Mouse (Mus musculus) kidney, adult 9 months (tissue): Measurements from ENCODE around the gene Nav3.

Source experiments
- DNase-seq: peaks from one replicate; pipeline ENCODE4 v3.0.0; 2022

Gene Nav3

DNA sequence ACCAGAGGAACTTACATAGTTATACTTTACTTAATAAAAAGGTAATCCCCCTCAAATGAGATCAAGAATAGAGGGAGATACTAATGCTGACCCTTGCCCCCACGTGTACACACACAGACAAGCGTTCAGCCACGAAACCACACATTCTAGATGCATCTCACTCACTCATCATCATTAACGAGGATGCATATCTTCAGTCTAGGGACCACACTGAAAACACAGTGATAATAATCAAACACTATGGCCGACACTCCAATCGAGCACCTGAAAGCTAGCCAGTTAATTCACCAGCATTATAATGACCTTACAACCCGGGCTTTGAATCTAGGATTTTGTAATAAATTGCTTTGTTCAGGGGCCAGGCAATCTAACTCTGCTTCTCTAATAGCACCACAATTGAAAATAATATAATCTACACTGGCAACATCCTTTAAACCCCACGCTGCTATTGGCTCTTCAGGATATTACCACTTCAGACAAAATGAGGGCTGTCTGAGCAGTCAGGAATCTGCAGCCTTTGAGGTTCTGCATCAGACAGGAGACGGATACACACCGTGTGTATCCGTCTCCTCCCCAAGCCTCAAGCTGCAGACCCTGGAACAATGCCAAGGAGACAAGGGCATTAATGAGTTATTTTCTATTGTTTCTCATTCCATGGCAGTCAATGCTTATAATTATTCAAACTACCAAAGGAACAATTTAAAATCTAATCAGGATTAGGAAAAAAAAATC, 83.1 kb downstream of the Nav3 start:
- DNase-seq, result no peak

DNA sequence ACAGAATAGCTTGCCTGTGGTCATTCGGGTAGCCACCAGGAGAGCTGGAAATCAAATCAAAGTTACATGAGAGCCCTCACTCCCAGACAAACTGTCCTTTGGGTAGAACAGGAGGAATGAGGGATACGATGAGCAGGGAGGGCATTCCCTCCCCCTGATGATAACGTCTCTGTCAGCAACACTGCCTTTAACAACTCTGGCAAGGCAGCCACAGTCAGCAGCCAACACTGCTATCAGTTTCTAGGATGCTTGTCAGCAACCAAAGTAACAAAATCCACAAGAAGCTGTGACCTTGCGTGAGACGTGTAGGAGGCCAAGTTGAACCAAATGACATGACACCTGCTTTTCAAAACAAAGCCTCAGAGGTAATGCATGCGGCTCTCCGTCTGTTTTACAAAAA, 103.9 kb downstream of the Nav3 start:
- DNase-seq, result no peak

DNA sequence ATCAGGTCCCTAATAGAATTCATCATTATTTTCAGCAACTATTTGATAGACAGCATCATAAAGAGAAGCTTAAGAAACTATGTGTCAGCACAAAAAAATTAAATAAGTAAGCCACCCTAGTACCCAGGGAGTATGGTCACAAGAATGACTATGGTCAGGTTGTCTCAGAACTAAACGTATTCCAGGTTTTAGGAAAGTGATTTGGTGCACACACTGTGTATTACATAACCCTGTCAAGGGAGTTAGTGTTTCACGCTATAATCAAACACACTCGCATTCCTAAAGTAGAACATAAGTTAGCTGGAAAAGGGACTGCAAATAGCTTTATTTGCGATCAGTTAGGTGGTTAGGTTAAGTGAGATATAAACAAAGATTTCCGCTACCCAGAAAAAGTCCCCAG, 126.0 kb downstream of the Nav3 start:
- DNase-seq, result no peak

DNA sequence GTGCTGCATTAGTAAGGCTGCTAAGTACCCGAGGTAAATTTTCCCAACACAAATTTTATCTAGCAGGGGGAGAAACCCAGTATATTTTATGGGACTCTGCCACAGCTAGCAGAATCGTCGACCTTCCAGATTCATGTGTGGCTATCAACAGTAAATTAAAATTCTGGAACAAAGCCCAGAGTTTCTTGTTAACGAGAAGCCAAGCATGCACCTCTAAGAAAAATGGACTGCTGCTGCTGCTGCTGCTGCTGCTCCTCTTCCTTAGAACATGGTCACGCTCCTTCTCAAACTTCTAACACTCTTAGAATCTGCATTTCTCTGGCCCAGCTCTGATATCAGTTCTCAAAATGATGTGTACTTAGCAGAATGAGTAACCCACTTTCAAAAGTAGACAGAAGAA, 126.4 kb downstream of the Nav3 start:
- peak; percentile 1 for DNase-seq

DNA sequence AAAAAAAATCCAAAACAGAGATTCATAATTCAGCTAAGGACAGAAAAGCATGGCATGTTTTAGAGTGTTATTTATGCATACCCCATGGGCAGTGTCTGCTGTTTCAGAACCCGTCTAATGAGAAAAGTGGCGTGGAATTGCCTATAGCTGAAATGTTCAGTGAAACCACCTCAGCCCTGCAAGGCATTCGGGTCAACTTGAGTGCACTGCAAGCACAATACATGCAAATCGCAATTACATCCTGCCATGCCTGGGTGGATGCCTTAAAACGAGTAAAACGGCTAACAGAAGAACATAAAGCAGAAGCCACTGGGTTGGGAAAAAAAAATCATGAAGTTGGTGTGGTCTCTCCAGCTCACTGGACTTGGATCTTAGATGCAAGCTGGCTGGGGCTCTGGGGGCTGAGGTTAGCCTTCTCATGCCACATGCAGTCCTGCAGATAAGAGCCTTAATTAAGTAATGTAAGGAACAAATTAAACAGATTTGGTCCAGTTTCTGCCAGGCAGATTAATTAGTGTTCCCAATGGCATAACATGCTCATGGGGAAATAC, 133.8 kb downstream of the Nav3 start:
- DNase-seq, result no peak

DNA sequence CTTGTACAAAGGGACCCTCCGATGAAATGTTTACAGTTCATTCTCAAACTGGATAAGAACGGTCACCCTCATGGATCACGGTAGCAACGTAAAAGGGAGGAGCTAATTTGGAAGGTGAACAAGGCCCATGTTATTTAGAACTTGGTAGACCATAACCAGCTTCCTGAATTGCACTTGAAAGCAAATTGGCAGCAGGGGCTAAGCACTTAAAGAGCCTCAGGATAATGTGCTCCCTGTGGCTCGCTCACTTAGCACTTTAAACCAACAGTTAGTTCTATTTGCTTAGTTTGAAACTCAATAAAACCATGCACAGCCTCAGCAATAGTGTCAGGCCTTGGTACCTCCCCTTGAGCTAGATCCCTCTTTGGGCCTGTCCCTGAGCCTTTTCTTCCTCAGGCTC, 138.7 kb downstream of the Nav3 start:
- DNase-seq, result no peak

DNA sequence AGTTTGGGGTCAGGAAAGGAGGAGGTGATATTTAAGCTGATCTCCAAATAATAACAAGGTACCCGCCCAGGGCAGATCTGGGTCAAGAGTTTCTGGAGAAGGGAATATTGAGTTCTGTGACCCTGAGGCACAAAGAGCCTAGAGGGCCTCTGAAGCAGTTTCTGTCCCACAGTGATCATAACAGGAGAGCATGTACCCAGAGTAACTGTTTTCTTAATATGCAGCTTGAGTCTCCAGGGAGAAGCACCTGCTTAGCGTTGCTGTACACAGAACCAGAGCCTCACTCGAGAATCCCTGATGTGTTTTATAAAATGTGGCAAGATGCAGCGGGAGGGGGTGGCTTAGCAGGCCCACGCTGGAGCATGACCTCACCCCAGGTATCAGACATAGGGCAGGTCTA, 141.5 kb downstream of the Nav3 start:
- no peak for DNase-seq

DNA sequence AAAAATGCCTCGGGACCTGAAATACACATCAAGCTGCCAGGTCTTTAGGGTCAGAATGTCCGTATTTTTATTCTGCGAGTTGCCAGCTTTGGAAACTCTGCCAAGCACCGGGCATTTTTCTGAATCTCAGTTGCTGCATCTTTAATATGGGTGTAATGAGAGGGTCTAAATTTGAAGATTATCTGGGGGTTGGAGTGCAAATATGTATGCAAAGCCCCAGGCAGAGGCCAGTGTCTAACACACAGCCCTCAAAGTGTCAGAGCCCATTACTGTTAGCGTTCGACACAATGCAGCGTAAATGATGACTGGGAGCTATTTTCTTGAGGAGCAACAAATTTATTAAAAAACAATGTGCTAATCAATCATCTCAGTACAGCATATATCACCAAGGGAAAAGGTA, 142.0 kb downstream of the Nav3 start:
- no peak for DNase-seq

DNA sequence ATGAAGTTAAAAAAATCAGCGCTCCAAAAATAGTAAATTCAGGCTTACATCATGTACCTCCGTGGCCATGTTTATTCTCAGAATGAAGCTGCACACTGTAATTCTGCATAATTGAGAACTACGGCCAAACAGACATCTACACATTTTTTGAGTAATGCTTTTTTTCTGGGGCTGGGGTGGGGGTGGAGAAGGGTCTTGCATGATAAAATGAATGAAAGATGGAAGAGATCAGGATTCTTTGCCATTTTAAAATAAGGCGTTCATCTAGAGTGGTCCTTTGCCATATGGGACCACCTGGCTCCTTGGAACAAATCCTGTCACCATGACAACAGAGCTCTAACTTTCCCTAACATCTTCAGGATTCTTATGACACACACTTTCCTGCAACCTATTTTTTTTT, 146.5 kb downstream of the Nav3 start:
- no peak for DNase-seq

DNA sequence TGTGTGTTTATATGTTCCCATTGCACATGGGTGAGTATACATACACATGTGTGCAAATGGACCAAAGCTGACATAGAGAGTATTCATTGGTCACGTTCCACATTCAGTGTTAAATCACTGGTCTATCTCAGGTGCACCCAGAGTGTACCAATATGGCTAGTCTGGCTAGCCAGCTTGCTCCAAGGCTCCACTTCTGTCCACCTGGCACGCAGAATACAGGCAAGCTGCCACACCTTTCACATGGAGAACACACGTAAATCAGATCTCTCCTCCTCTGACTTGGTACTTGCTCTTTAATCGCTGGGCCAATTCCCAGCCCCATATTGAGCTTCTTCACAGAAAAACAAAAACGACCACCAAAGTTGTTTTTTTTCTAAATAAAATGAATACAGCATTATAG, 150.4 kb downstream of the Nav3 start:
- no peak for DNase-seq

DNA sequence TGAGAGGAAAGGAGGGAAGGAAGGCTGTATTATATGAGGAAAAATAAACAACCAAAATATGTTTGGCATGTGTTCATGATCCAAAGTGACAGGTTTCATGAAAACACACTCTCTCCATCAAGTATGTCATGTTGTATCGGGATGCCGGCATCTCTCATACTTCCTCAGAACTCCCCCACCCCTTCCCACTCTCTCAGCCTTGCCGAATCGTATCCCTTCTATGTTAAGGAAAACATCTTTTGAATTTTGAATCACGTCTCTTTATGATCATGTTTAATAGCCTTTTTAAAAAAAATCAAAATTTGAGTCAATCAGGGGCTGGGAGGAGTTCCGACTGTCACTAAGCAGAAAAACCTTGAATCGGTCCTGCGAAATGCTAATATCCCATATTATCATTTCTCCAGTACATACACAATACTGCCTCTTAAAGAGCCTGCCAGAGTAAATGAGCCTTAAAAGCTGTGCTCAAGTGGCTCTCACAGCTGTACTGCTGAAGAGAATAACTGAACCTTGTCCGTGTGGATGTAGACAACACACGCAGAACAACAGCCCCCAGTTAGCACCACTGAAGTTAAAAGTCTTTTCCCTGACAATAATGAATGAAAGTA, 165.9 kb downstream of the Nav3 start:
- DNase-seq, result no peak

DNA sequence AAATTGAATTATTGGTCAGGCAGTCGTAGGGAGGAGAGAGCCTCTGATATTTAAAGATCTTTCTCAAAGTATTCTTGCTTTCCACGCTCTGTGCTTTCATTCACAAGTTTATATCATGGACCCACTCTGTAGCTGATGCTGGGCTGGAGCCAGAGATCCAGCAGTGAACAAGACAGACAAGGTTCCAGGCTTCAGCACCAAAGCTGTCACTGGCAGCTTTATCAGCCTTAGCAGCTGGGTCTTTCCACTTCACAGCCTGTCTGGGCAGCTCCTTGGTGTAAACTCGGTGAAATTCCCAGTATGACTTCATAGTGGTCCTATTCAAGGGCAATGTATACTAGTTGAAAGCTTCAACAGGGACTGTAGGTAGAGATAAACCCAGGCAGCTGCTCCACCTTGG, 172.1 kb downstream of the Nav3 start:
- no peak for DNase-seq

DNA sequence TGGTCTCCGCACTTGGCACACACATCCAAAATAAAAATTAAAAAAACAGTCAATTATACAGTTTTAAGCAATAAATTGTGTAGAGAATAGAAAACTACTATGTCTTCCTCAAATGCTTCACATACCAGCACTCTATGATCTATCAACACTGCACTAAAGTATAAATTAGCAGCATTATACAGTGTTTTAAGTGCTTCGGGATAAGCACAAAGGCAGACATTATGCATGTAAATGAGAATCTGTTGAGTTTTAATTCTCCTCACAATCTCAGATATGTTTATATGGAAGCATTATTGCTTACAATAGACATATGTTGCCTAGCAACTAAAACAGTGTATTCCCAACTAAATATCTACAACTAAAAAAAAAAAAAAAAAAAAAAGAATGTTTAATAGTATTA, 183.2 kb downstream of the Nav3 start:
- DNase-seq, result no peak

DNA sequence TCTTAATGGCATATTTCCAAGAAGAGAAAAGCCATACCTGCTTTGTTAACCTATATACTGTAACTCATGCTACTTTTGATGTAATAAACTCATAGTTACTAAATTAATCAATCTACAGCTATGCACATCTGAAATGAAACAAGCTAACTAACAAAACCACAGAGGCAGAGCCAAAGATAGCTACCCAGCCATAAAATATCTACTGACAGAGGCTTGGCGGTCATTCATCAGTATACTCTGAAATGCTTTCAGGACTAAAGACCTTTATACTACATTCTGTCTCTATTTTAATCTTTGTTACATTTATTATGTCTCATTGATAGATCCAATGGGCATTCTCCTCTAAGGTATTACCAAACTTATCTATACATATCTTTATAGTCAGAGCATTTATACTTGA, 185.4 kb downstream of the Nav3 start:
- no peak for DNase-seq

DNA sequence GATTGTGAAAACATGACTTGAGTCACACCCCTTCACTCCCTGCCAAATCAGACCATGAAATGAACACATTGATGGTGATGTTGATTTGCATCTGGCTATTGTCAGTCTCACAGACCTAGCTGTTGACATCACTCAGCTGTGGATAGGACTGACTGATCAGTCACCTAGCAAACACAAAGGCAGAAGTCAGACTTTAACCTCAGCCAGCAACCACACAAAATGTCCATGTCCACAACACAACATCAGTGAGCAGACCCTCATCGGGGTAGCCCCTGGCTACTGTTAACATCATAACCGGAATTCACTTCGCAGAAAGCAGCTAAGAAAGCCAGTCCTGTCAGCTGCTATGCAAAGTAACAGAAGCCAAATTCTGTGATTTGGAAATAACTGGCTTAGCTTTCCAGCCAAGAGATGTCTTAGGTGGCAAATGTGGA, 213.9 kb downstream of the Nav3 start:
- no peak for DNase-seq

DNA sequence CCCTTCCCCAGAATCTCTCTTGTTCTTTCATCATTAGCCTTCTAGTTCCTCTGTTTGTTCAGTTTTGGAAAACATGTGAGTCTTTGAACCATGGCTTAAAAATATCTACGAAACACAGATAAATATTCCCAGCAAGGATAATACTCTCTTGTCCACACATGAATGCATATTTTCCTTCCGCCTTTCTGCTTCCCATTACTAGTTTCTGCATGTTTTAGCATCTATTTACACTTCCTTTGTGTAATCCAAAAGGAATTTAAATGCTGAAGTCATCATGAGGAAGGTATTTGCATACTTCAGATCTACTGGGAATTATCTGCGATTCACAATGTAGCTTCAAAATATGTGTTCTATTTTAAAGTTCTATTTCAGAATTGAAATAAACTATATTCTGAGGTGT, 215.3 kb downstream of the Nav3 start:
- no peak for DNase-seq

DNA sequence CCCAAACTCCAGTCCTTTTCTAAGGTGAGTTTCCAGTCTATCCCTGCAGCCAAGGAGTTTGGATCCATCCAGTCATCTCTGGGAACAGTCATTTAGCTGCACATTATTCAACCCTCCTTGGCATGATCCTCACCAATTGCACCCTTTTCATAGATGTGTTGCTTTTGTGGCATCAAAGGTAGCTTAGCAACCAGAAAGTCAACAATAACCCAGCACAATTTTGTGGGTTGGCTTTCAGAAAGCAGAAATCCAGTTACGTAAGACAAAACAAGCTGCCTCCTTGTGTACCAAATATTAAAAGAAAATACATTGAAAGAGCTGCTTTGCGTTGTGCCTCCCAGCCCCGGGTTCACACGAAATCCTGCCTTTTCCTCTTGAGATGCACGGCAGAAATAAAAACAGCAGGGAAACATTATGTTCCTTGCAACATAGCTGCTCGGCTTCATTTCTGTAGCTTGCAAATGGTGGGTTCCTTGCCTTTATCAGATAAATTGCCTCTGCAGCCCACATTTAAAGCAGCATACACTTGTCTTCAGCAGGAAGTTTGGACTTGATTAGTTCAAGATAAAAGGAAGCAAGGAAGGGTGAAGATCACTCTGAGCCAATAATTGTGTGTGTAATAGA, 222.6 kb downstream of the Nav3 start:
- no peak for DNase-seq

DNA sequence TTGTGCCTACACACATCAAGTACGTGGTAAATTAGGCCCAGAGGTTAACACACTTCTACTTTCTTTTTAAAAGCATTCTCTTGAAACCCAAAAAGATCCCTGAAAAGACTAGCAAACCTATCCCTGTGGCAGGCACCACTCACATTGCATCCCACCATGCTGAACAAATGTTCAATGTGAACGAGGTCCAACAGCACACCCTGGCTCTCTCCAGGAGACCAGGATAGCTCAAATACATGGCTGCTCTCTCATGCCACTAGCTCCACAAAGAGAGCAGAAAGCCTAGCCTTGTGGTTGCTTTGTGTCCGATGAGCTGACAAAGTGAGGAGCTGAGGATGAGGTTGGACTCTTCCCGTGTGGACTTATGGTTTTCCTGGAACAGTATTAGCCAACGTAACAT, 249.6 kb downstream of the Nav3 start:
- no peak for DNase-seq

DNA sequence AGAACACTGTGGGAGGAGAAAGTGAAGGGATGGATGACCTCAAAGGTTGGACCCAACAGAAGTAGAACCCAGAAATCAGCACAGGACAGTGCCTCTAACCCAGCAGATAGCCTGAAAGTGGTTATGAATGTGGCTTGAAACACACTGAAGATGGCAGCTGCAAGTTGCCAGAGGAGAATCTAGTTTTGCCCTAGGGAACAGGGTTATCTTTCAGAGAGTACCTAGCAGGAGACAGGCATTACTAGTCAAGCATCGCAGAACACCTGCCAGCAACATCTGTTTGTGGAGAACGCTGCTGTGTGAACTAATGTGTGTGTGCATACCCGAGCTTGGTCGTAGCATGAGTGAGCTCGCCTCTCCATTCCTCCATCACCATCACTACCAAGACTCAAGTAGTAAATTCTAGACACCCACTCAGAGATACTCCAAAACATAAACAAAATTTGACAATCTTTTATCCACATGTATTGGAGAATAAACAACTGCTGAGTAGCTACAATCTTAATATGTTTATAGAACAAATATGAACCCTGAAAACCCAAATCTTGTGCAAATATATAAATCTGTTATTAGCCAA, 251.8 kb downstream of the Nav3 start:
- no peak for DNase-seq

DNA sequence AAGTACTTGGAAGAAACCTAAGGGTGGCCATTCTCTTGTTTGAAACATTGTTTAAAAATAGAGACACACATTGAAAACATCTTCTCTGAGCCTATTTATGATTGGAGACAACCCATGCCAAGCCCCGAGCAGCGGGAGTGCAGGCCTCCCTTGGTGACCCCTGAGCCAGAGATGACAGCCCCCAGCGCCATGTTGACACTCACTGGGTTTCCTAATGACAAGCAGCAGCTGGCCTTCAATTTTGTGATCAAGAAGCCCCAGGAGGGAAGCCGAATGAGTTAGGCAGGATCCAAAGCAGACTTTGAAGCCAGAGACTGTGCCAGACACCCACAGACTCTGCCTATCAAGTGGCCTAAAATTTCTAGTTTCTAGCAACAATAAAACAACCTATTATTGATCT, 263.1 kb downstream of the Nav3 start:
- DNase-seq, result no peak

DNA sequence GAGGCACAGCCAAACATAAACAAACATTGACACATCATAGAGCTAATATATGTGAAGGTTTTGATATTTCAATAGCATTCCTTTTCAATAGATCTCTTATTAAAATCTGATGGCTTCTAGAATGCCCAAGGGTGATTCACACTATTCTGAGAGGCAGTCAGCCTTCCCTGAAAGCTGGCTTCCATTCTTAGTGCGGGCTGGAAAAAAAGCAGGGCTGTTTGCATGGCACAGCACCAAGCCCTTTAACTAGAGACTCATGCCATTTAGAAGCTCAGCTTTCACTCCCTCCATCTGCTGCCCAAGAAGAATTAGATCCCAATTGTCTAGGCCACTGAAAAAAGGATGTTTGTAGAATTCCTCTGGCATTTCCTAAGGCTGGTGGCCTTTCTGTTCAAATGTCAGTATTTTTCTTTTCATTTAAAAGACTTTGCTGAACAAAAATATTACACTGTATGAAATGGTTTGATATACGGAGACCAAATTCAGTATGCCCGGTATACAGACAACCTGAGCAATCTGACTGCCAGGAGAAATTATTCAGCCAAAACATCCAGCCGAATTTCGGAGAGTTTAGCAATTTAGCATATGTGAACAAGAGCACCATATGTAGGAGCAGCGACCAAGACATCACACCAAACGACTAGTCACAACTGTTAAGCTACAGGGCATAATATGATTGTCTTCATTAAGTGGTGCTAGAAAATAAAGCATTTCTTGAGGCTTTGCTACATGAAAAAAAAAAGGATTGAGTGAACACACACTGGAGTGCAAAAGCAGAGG, 263.8 kb downstream of the Nav3 start:
- DNase-seq, result no peak

DNA sequence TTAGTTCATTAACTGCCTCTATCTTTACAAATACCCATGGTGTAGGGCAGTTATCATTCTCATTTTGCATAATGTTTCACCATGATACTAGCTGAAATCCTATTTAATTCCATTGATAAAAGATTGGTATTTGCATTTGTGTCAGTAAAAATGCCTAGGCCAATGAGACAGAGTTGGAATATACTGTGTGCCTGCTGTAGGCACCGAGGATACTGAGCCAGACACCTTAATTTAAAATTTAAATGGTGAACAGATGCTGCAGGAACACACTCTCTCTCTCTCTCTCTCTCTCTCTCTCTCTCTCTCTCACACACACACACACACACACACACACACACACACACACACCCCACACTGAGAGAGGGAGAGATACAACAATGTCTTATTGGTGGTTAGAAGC, 269.8 kb downstream of the Nav3 start:
- DNase-seq, result no peak

DNA sequence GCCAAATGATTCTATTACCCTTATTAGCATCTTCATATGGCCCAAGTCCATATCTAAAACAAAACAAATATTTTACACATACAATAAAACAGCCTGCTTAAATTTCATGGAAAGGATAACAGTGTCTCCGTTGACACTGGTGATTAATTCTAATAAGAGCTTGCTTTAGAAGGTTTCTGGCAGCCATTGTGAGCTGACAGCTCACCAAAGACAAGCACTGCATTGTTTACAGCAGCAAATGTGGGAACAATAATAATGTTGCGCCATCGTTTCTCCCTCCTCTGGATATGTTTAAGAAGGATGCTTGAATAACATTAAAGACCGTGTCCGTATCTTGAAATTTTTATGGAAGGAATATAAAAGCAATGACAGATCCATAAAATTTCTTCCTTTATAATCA, 280.1 kb downstream of the Nav3 start:
- DNase-seq, result no peak
